In genomic region chr9:102497833-102498430, GRCm38 (mm10) we compare ENCODE assay signal across 16 mouse cellular contexts. TPM values are rescaled to one million over a fixed set of nuclear protein-coding genes. Genes with fewer than 3 reads are reported as not detected.
A peak's percentile ranks its signal among the peaks of the same experiment; 100 is the strongest.
DNase-seq lines count a peak whose midpoint lies in the region; ATAC-seq and TF ChIP-seq lines count a peak whose summit lies in the region.
"Had no signal": no experiment of that assay in that cellular context is flagged by ENCODE, and none has a peak within 500 bp of the region (broad histone marks: within the 10 kb centered on the region; RNA-seq: fewer than 3 reads in every experiment).

No protein-coding gene starts in this region.

- no peaks in the 10 kb centered on the region for H3K27me3 ChIP-seq in heart, embryonic 16.5 days (ENCODE audit: control insufficient read depth, insufficient read depth, low read length)
- H3K27me3 ChIP-seq: hindbrain, embryonic 13.5 days; midbrain, embryonic 15.5 days; neural tube, embryonic 12.5 days had no signal

- WGBS in heart, embryonic 16.5 days = 56% methylated on average over 9 of the region's 9 CpGs

- peak; percentile 88 for ATAC-seq in heart, embryonic 16.5 days (replicated peaks; ENCODE audit: extremely low read depth, insufficient read depth, low FRiP score)
- ATAC-seq: liver, postnatal 0 days; midbrain, embryonic 15.5 days had no signal

- H3K9ac ChIP-seq in heart, embryonic 16.5 days (ENCODE audit: low read length) = no peak overlapping the region
- H3K9ac ChIP-seq: hindbrain, embryonic 13.5 days; liver, postnatal 0 days; midbrain, embryonic 15.5 days; neural tube, embryonic 12.5 days had no signal

- H3K4me3 ChIP-seq in layer of hippocampus, adult 2 months = no peak overlapping the region
- H3K4me3 ChIP-seq in heart, embryonic 16.5 days (ENCODE audit: low read length) = no peak overlapping the region
- H3K4me3 ChIP-seq: hindbrain, embryonic 13.5 days; midbrain, embryonic 15.5 days; neural tube, embryonic 12.5 days had no signal

- peak overlapping the region; percentile 15; the same call in 1 of the 2 replicates for H3K27ac ChIP-seq in layer of hippocampus, adult 2 months
- peak overlapping the region; percentile 83 for H3K27ac ChIP-seq in heart, embryonic 16.5 days (ENCODE audit: low read length)
- H3K27ac ChIP-seq: hindbrain, embryonic 13.5 days; macrophage; midbrain, embryonic 15.5 days; neural tube, embryonic 12.5 days had no signal

- H3K4me2 ChIP-seq in heart, embryonic 16.5 days (ENCODE audit: low read depth, low read length) = no peak overlapping the region
- H3K4me2 ChIP-seq: hindbrain, embryonic 13.5 days; midbrain, embryonic 15.5 days; neural tube, embryonic 12.5 days had no signal

- no peaks in the 10 kb centered on the region for H3K9me3 ChIP-seq in heart, embryonic 16.5 days (replicated peaks; ENCODE audit: control insufficient read depth, low read length)
- H3K9me3 ChIP-seq: hindbrain, embryonic 13.5 days; midbrain, embryonic 15.5 days; neural tube, embryonic 12.5 days had no signal

- no peak for DNase-seq in layer of hippocampus, adult 2 months (ENCODE audit: low spot score in 2 of 2)
- no peak for DNase-seq in layer of hippocampus, postnatal 10 days (ENCODE audit: low spot score in 2 of 2)
- DNase-seq in gastrocnemius, postnatal 10 days = peak; percentile 40
- DNase-seq in lung, postnatal 10 days = no peak
- DNase-seq in right cerebral cortex, postnatal 10 days (ENCODE audit: low spot score in 2 of 2) = no peak
- DNase-seq in ovary, postnatal 36 days (ENCODE audit: low spot score) = no peak
- DNase-seq: kidney, adult 11 months; kidney, postnatal 4 days; liver, postnatal 0 days had no signal

- peaks cover 25% of the 10 kb centered on the region for H3K4me1 ChIP-seq in heart, embryonic 16.5 days (ENCODE audit: control insufficient read depth, insufficient read depth, low read length)
- H3K4me1 ChIP-seq: midbrain, embryonic 15.5 days had no signal

- no peaks in the 10 kb centered on the region for H3K36me3 ChIP-seq in heart, embryonic 16.5 days (ENCODE audit: control insufficient read depth, insufficient read depth)
- H3K36me3 ChIP-seq: G1E; hindbrain, embryonic 13.5 days; midbrain, embryonic 15.5 days; neural tube, embryonic 12.5 days had no signal

- no peak for TF ChIP-seq CTCF in layer of hippocampus, adult 2 months (conservative IDR thresholded peaks at IDR 0.05)

RNA-seq across cellular contexts. Expression of gene Ky, which starts 7.6 kb away (rescaled TPM):
- 1 to 10 TPM; 3.0 to 5.2 TPM for total RNA-seq in layer of hippocampus, adult 2 months (2021)
- total RNA-seq in layer of hippocampus, postnatal 10 days (2021) = 1 to 10 TPM; 4.8 to 4.9 TPM
- 100 to 1,000 TPM; 133 to 138 TPM for total RNA-seq in gastrocnemius, postnatal 10 days (2021)
- 1.2 TPM in 2 replicates for polyA plus RNA-seq in heart, embryonic 16.5 days (2015; fragmentation: Nextera tagmentation; extraction: Ambion mirVana)
- polyA plus RNA-seq: C2C12; G1E; liver, postnatal 0 days; macrophage had no signal

Comparison
In these comparisons a context has a peak if more than half of its experiments do, and no peak if none do; other contexts are left out.
1. RNA of gene Ky, which starts 7.6 kb away (total RNA-seq): 133 to 138 TPM in gastrocnemius, postnatal 10 days; 3.0 to 5.2 TPM in layer of hippocampus, adult 2 months and 4.8 to 4.9 TPM in layer of hippocampus, postnatal 10 days; every median in the first group is over 10 times any median in the second.